Mouse (Mus musculus) liver, embryonic 16.5 days (tissue): Measurements from ENCODE around the gene Slc1a2. TPM values are rescaled to one million over a fixed set of nuclear protein-coding genes. Genes with fewer than 3 reads are reported as not detected.

ENCODE experiments used
- ATAC-seq: fragments of 200-750 bp; cut with Nextera tagmentation; 2 replicates; pipeline ENCODE4 v1.8.0; 2017; ENCODE audit warnings: low read depth, mild to moderate bottlenecking, moderate number of reproducible peaks, moderate library complexity
- H3K27ac ChIP-seq: fragments of 300-500 bp; sonication (generic); 2 replicates; pipeline ENCODE4 v1.5.1; 2014; ENCODE audit warnings: mild to moderate bottlenecking, low read length
- H3K27me3 ChIP-seq: fragments of 300-500 bp; sonication (generic); 2 replicates; pipeline ENCODE4 v1.6.1; 2014; ENCODE audit warnings: low read depth, low read length, mixed read lengths; ENCODE audit not compliant: control insufficient read depth, insufficient read depth
- H3K36me3 ChIP-seq: fragments of 300-500 bp; sonication (generic); 2 replicates; pipeline ENCODE4 v1.6.1; 2014; ENCODE audit warnings: mild to moderate bottlenecking; ENCODE audit not compliant: control insufficient read depth, insufficient read depth
- H3K4me1 ChIP-seq: fragments of 300-500 bp; sonication (generic); 2 replicates; pipeline ENCODE4 v1.6.1; 2014; ENCODE audit warnings: low read depth, low read length, mixed read lengths; ENCODE audit not compliant: control insufficient read depth
- H3K4me2 ChIP-seq: fragments of 300-500 bp; sonication (generic); 2 replicates; pipeline ENCODE4 v1.6.1; 2014; ENCODE audit warnings: low read depth, low read length, mixed read lengths
- H3K4me3 ChIP-seq: fragments of 300-500 bp; sonication (generic); 2 replicates; pipeline ENCODE4 v1.5.1; 2014; ENCODE audit warnings: low read depth, mild to moderate bottlenecking, low read length
- H3K9ac ChIP-seq: fragments of 300-500 bp; sonication (generic); 2 replicates; pipeline ENCODE4 v1.6.1; 2014; ENCODE audit warnings: low read depth, low read length
- H3K9me3 ChIP-seq: fragments of 300-500 bp; sonication (generic); replicated peaks from 2 replicates; pipeline ENCODE4 v1.6.1; 2016; ENCODE audit warnings: low read length; ENCODE audit not compliant: control insufficient read depth
- WGBS: fragments of 180-500 bp; shearing (Covaris S2); extraction: QIAGEN DNeasy Blood & Tissue Kit; methylation state at CpG from one replicate; pipeline ENCODE4 v1.1.7; 2014; ENCODE audit not compliant: insufficient replicate concordance; 5-methylcytosine and 5-hydroxymethylcytosine counted together
- polyA plus RNA-seq: library from polyadenylated mRNA; unstranded; fragments of >200 nt; fragmentation: Nextera tagmentation; extraction: Ambion mirVana; gene quantifications from 2 replicates; pipeline ENCODE4 v1.2.1, GENCODE M21; 2015

The Slc1a2 gene
- polyA plus RNA-seq, 1 experiment from 2014 or later, result 1.5 TPM

DNA sequence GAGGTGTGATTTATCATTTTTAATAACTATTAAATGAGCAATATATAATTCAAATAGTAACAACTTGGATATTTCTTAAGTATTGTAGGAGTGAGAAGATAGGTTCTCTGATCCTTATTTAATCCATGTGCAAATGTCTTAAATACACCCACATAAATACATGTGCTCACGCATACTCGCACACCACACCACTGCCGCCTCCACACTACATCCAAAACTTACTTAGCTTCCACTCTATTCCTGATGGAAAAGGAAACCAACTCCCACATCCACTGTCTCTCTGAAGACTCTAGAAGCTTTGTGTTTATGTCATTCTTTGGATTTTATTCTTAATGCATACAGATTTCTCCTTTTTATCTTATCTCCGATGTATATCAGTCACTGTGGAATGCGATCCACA lies 113.8 kb downstream of the Slc1a2 start:
- Histone ChIP-seq H3K4me1 (no peaks in the 10 kb centered on the region), H3K9ac (no peak overlapping the region), H3K4me3 (no peak overlapping the region), H3K27me3 (no peaks in the 10 kb centered on the region), H3K36me3 (no peaks in the 10 kb centered on the region), H3K9me3 (no peaks in the 10 kb centered on the region), H3K4me2 (no peak overlapping the region), H3K27ac (no peak overlapping the region)
- ATAC-seq, result no peak
- 76% methylated on average over 5 of the region's 5 CpGs for WGBS

DNA sequence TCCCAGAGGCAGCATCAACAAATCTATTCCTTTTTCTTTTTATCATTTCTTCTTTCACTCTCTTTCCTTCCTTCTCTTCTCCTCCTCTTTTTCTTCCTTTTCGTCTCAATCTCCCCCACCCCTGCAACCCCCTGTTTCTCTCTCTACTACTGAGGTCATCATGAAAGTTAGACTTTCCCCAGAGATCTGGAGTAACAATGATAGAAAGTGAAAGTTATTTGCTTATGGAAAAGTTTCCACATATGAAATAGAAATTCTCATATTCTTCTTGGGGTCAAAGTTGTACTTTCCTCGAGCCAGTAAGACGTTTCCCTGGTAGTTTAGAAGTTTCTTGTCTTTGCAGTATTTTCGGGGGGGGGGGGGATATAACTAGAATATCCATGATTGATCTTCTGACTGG lies 116.2 kb downstream of the Slc1a2 start:
- Histone ChIP-seq H3K9me3 (no peaks in the 10 kb centered on the region), H3K4me2 (no peak overlapping the region), H3K4me1 (no peaks in the 10 kb centered on the region), H3K9ac (no peak overlapping the region), H3K27ac (no peak overlapping the region), H3K4me3 (no peak overlapping the region), H3K27me3 (no peaks in the 10 kb centered on the region), H3K36me3 (no peaks in the 10 kb centered on the region)
- 46% methylated on average over 4 of the region's 4 CpGs for WGBS
- ATAC-seq, result no peak

DNA sequence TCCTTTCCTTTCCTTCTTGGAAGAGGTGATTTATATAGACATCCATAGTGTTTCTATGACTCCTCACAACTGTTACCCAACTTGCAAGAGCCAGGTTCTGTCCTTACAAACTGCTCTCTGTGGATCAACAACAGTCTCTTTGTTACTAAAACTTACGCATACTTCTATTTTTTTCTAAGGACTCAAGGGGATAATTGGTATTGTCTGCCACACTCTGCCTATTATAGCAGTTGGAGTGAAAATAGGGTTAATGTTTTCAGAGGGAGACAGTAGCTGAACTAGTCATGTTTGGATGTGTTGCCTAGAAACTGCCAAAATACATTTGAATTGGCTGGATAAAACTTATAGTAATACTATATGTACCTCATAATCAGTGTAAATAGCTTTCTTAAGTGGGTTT lies 117.1 kb downstream of the Slc1a2 start:
- no peaks in the 10 kb centered on the region for H3K9me3 ChIP-seq

DNA sequence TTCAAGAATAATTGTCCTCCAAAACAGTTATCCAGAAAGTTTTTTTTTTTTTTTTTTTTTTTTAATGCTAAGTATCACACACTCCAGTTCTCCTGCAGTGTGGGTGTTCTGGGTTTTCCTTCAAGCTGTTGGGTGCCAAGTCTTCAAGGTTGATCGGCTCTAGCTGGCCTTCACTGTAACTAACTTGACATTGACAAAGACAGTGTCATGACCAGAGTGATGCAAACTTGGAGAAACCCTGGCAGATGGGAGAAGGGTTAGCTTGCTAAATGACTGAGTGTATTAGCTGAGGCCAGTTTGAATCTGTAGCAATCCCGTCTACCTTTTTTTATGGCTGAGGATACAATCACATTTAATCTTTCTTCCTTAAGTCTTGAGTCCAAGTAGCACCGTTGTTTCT lies 119.7 kb downstream of the Slc1a2 start:
- Histone ChIP-seq H3K9ac (no peak overlapping the region), H3K27me3 (no peaks in the 10 kb centered on the region), H3K4me3 (no peak overlapping the region), H3K4me1 (no peaks in the 10 kb centered on the region), H3K4me2 (no peak overlapping the region), H3K27ac (no peak overlapping the region), H3K9me3 (no peaks in the 10 kb centered on the region), H3K36me3 (no peaks in the 10 kb centered on the region)
- no peak for ATAC-seq
- WGBS, result 70% methylated on average over 3 of the region's 3 CpGs

More for the DNA sequence above, 117.1 kb downstream of the Slc1a2 start:
- Histone ChIP-seq H3K4me2 (no peak overlapping the region), H3K27ac (no peak overlapping the region), H3K27me3 (no peaks in the 10 kb centered on the region), H3K9ac (no peak overlapping the region), H3K36me3 (no peaks in the 10 kb centered on the region), H3K4me3 (no peak overlapping the region), H3K4me1 (no peaks in the 10 kb centered on the region)
- 75% methylated on average over 1 of the region's 1 CpGs for WGBS
- ATAC-seq, result no peak

DNA sequence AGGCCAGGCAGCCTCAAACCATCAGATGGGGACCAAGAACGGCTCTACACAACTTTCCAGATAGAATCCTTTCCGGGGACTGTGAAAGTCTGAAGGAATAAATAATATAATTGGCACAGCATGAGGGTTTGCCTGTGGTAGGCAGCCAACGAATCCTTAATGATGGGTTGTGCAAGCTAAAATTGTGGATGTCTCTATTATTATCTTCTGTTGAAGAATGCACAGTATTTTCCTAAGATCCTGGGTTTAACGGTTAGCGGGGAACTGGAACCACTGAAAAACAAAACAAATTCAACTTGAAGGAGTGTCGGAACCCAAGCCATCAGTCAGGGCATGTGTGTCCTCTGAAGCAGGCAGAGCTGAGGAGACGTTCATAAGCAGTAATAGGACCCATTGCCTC lies 124.3 kb downstream of the Slc1a2 start:
- no peaks in the 10 kb centered on the region for H3K4me1 ChIP-seq
- no peak overlapping the region for H3K27ac ChIP-seq
- ATAC-seq, result no peak
- no peak overlapping the region for H3K4me3 ChIP-seq
- WGBS, result 68% methylated on average over 7 of the region's 7 CpGs
- H3K36me3 ChIP-seq, result no peaks in the 10 kb centered on the region
- no peaks in the 10 kb centered on the region for H3K9me3 ChIP-seq
- no peak overlapping the region for H3K4me2 ChIP-seq
- H3K27me3 ChIP-seq, result no peaks in the 10 kb centered on the region
- no peak overlapping the region for H3K9ac ChIP-seq

DNA sequence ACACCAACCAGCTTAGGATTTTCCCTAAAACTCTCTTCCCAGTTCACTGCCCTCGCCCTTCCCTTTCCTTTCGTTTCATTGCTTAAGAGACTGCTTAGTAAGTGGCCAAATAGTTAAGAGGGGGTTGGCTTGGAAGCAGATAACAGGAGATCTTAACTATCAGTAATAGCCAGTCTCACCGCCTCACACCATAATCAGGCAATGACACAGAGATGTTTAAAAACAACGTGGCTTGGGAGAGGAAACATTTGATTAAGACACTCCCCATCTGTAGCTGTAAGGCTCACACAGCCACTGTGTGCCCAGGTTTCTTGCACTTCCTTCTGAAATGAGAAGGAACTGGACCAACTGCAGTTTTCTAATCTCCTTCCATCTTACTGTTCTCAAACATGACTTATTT lies 127.2 kb downstream of the Slc1a2 start:
- 24% methylated on average over 4 of the region's 4 CpGs for WGBS

DNA sequence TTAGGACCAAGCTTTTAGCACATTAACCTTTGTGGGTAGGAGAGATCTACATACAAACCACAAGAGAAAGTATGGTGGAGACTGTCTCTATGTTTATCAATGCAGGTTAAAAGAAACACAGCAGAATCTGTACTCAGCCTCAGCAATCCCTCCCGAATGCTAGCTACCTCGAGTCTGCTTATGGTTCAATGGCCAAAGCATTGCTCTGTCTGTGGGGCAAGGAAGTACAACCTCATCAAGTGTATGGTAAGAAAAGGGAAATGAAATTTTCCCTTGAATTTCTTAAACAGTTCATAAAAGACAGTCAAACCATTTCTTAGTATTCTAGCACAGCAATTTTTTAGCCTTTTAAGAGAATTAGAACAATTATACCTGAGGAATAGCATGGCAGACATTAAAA lies 133.2 kb downstream of the Slc1a2 start:
- WGBS, result 57% methylated on average over 2 of the region's 2 CpGs
- Histone ChIP-seq H3K27ac (no peak overlapping the region), H3K27me3 (no peaks in the 10 kb centered on the region), H3K4me2 (no peak overlapping the region), H3K36me3 (no peaks in the 10 kb centered on the region), H3K4me1 (no peaks in the 10 kb centered on the region), H3K9me3 (no peaks in the 10 kb centered on the region), H3K4me3 (no peak overlapping the region), H3K9ac (no peak overlapping the region)
- ATAC-seq, result no peak

More for the DNA sequence above, 127.2 kb downstream of the Slc1a2 start:
- no peak for ATAC-seq
- Histone ChIP-seq H3K4me1 (no peaks in the 10 kb centered on the region), H3K4me2 (no peak overlapping the region), H3K4me3 (no peak overlapping the region), H3K9ac (no peak overlapping the region), H3K36me3 (no peaks in the 10 kb centered on the region), H3K27me3 (no peaks in the 10 kb centered on the region), H3K9me3 (no peaks in the 10 kb centered on the region), H3K27ac (no peak overlapping the region)

DNA sequence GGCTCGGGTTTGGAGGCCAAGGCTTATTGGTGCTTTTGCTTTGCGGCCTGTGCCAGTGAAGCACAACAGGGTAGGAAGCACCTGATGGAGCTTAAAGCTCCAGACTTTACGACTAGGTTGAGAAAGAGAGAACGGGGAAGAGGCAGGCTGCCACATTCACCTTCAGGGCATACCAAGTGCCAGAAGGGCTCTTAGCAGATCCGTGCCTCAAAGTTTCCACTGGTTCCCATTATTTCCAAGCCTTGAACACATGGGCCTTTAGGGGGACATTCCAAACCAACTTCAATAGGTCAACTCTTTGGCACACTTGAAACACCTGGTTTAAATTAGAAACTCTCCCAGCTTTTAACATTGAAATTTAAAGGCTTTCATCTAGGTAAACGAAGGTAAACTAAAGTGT lies 134.3 kb downstream of the Slc1a2 start:
- H3K4me3 ChIP-seq, result no peak overlapping the region
- no peak overlapping the region for H3K27ac ChIP-seq
- no peaks in the 10 kb centered on the region for H3K4me1 ChIP-seq
- no peaks in the 10 kb centered on the region for H3K27me3 ChIP-seq
- no peaks in the 10 kb centered on the region for H3K36me3 ChIP-seq
- no peaks in the 10 kb centered on the region for H3K9me3 ChIP-seq
- H3K4me2 ChIP-seq, result no peak overlapping the region
- no peak for ATAC-seq
- WGBS, result 64% methylated on average over 6 of the region's 6 CpGs
- H3K9ac ChIP-seq, result no peak overlapping the region

DNA sequence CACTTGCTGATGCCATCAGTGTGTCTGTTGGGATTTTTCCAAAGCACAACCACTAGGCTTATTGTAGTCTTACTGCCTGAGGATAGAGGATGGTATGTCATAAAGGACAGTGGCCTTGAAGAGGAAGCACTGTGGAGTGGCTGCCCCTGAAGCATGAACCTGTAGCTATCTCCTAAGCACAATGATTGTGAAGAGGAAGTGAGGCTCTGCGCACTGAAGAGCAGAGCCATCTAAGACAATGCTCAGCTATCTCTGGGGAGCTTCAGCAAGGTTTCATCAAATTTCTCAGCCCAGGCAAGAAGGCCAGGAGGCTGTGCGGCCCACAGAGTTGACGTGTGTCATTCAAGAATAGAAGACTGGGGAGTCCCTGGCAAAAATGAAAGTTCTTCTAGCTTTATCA lies 136.6 kb downstream of the Slc1a2 start:
- WGBS, result 41% methylated on average over 3 of the region's 3 CpGs
- no peak overlapping the region for H3K9ac ChIP-seq
- no peaks in the 10 kb centered on the region for H3K4me1 ChIP-seq
- H3K4me3 ChIP-seq, result no peak overlapping the region
- ATAC-seq, result no peak
- H3K4me2 ChIP-seq, result no peak overlapping the region
- H3K27me3 ChIP-seq, result no peaks in the 10 kb centered on the region
- no peaks in the 10 kb centered on the region for H3K9me3 ChIP-seq
- H3K27ac ChIP-seq, result no peak overlapping the region
- H3K36me3 ChIP-seq, result no peaks in the 10 kb centered on the region

DNA sequence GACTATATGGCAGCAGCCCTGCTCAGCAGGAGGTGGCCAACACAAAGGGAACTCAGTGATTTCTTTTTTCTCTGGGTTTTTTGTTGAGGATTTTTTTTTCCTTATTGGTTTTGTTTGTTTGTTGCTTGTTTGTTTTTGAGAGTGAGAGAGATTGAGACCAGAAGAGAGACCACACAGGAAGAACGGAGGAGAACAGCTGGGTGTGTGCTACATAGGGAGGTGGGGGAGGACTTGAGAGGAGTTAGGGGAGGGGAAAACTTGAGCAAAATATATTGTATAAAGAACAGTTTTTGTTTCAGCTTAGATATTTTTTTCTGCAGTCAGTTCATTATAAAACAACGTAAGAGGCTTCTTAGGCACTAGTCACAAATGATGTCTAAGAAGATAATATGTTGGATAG lies 139.7 kb downstream of the Slc1a2 start:
- H3K9me3 ChIP-seq, result no peaks in the 10 kb centered on the region
- H3K4me3 ChIP-seq, result no peak overlapping the region
- no peak overlapping the region for H3K9ac ChIP-seq
- no peaks in the 10 kb centered on the region for H3K4me1 ChIP-seq
- no peak overlapping the region for H3K27ac ChIP-seq
- no peaks in the 10 kb centered on the region for H3K27me3 ChIP-seq
- no peak for ATAC-seq
- no peaks in the 10 kb centered on the region for H3K36me3 ChIP-seq
- 56% methylated on average over 2 of the region's 2 CpGs for WGBS
- H3K4me2 ChIP-seq, result no peak overlapping the region
